Mouse (Mus musculus) adrenal gland, adult (tissue): Measurements from ENCODE around the gene Hoxa5.

Source experiments
- DNase-seq, 2 experiments: peaks; one replicate each; pipeline ENCODE4 v3.0.0; 2022 to 2023; ENCODE audit warnings: low spot score in 1 of 2; ENCODE audit not compliant: inconsistent age in 2 of 2

The Hoxa5 gene

GRCm38 (mm10) chr6:52180213-52180710, 24.1 kb downstream of the Hoxa5 start:
- no peak for DNase-seq

- DNase-seq: peak in 1 of 2 experiments; percentile 11
Observed at GRCm38 (mm10) chr6:52179690-52180089, 24.7 kb downstream of the Hoxa5 start.

- peak in 1 of 2 experiments; percentile 7 for DNase-seq
Observed at GRCm38 (mm10) chr6:52178918-52179665, 25.3 kb downstream of the Hoxa5 start.

GRCm38 (mm10) chr6:52177806-52178205, 26.6 kb downstream of the Hoxa5 start:
- DNase-seq: no peak

- DNase-seq: peak; percentile 26 to 71
Observed at GRCm38 (mm10) chr6:52177061-52177735, 27.2 kb downstream of the Hoxa5 start, which contains the start of gene 5730596B20Rik. Gene 5730596B20Rik, plus strand, starts transcription at chr6:52177498.

GRCm38 (mm10) chr6:52176391-52176790, 28.0 kb downstream of the Hoxa5 start:
- DNase-seq: peak; percentile 8 to 55

- peak; percentile 40 to 70 for DNase-seq
Observed at GRCm38 (mm10) chr6:52175864-52176263, 28.5 kb downstream of the Hoxa5 start.

- DNase-seq: peak; percentile 52 to 83
Observed at GRCm38 (mm10) chr6:52174968-52175751, 29.2 kb downstream of the Hoxa5 start.

- no peak for DNase-seq
Observed at GRCm38 (mm10) chr6:52173648-52174047, 30.7 kb downstream of the Hoxa5 start.

GRCm38 (mm10) chr6:52172501-52172900, 31.9 kb downstream of the Hoxa5 start:
- peak; percentile 90 to 96 for DNase-seq

- no peak for DNase-seq
Observed at GRCm38 (mm10) chr6:52171938-52172337, 32.4 kb downstream of the Hoxa5 start.

GRCm38 (mm10) chr6:52171331-52171730, 33.1 kb downstream of the Hoxa5 start:
- DNase-seq: peak in 1 of 2 experiments; percentile 20

GRCm38 (mm10) chr6:52170898-52171223, 33.5 kb downstream of the Hoxa5 start:
- no peak for DNase-seq

GRCm38 (mm10) chr6:52170166-52170897, 34.1 kb downstream of the Hoxa5 start:
- peak; percentile 59 to 75 for DNase-seq

GRCm38 (mm10) chr6:52169499-52170165, 34.8 kb downstream of the Hoxa5 start:
- DNase-seq: peak in 1 of 2 experiments; percentile 58

GRCm38 (mm10) chr6:52168191-52169055, 36.0 kb downstream of the Hoxa5 start:
- DNase-seq: peak; percentile 50 to 79

- DNase-seq: peak; percentile 7 to 50
Observed at GRCm38 (mm10) chr6:52167736-52168161, 36.6 kb downstream of the Hoxa5 start.

- peak in 1 of 2 experiments; percentile 44 for DNase-seq
Observed at GRCm38 (mm10) chr6:52167176-52167575, 37.2 kb downstream of the Hoxa5 start.

- DNase-seq: peak; percentile 19 to 67
Observed at GRCm38 (mm10) chr6:52166431-52167077, 37.8 kb downstream of the Hoxa5 start.
